Mouse (Mus musculus): ENCODE measurements at regions not wholly inside any gene's neighbourhood (a gene's known extent, or its start where the extent isn't known, plus 50 kb on each side); places are given as distances from the start of the nearest gene placed in this dataset.

GRCm38 (mm10) chr17:89592826-89593225 lies 317.4 kb downstream of the Gm10184 start:
- Histone ChIP-seq H3K4me2 (ENCODE audit: low read depth, severe bottlenecking) (no peak overlapping the region), H3K4me1 (ENCODE audit: control insufficient read depth, insufficient read depth, low read length) (no peaks in the 10 kb centered on the region), H3K36me3 (ENCODE audit: control insufficient read depth, insufficient read depth, low read length) (no peaks in the 10 kb centered on the region), H3K27me3 (ENCODE audit: control insufficient read depth, insufficient read depth, low read length) (no peaks in the 10 kb centered on the region), H3K4me3 (ENCODE audit: low read depth, low read length) (no peak overlapping the region), H3K27ac (replicated peaks; ENCODE audit: low read depth, low read length) (no peak overlapping the region), H3K9ac (ENCODE audit: low read length) (no peak overlapping the region), H3K9me3 (ENCODE audit: control insufficient read depth, low read length) (no peaks in the 10 kb centered on the region)
- no peak for ATAC-seq (ENCODE audit: insufficient number of reproducible peaks, low FRiP score, low TSS enrichment, low read depth)
- WGBS: 75% methylated on average over 3 of the region's 3 CpGs
- DNase-seq (ENCODE audit: low spot score): no peak

GRCm38 (mm10) chr17:89559506-89559905 lies 350.7 kb downstream of the Gm10184 start:
- H3K4me2 ChIP-seq (ENCODE audit: low read depth, severe bottlenecking): no peak overlapping the region
- DNase-seq (ENCODE audit: low spot score) (no peak), ATAC-seq (ENCODE audit: insufficient number of reproducible peaks, low FRiP score, low TSS enrichment, low read depth) (no peak)
- H3K4me3 ChIP-seq (ENCODE audit: low read depth, low read length): no peak overlapping the region
- no peaks in the 10 kb centered on the region for H3K9me3 ChIP-seq (ENCODE audit: control insufficient read depth, low read length)
- no peaks in the 10 kb centered on the region for H3K36me3 ChIP-seq (ENCODE audit: control insufficient read depth, insufficient read depth, low read length)
- no peak overlapping the region for H3K27ac ChIP-seq (replicated peaks; ENCODE audit: low read depth, low read length)
- H3K9ac ChIP-seq (ENCODE audit: low read length): no peak overlapping the region
- H3K27me3 ChIP-seq (ENCODE audit: control insufficient read depth, insufficient read depth, low read length): no peaks in the 10 kb centered on the region
- H3K4me1 ChIP-seq (ENCODE audit: control insufficient read depth, insufficient read depth, low read length): no peaks in the 10 kb centered on the region

GRCm38 (mm10) chr17:89554754-89555153 lies 354.3 kb upstream of the Fshr start:
- no peak overlapping the region for H3K9ac ChIP-seq (ENCODE audit: low read length)
- H3K4me1 ChIP-seq (ENCODE audit: control insufficient read depth, insufficient read depth, low read length): no peaks in the 10 kb centered on the region
- H3K9me3 ChIP-seq (ENCODE audit: control insufficient read depth, low read length): no peaks in the 10 kb centered on the region
- 81% methylated on average over 1 of the region's 1 CpGs for WGBS
- DNase-seq (ENCODE audit: low spot score): no peak
- no peak overlapping the region for H3K4me3 ChIP-seq (ENCODE audit: low read depth, low read length)
- H3K27ac ChIP-seq (replicated peaks; ENCODE audit: low read depth, low read length): no peak overlapping the region
- no peak overlapping the region for H3K4me2 ChIP-seq (ENCODE audit: low read depth, severe bottlenecking)
- ATAC-seq (ENCODE audit: insufficient number of reproducible peaks, low FRiP score, low TSS enrichment, low read depth): no peak
- no peaks in the 10 kb centered on the region for H3K27me3 ChIP-seq (ENCODE audit: control insufficient read depth, insufficient read depth, low read length)
- H3K36me3 ChIP-seq (ENCODE audit: control insufficient read depth, insufficient read depth, low read length): no peaks in the 10 kb centered on the region

GRCm38 (mm10) chr17:89553597-89553996 lies 353.1 kb upstream of the Fshr start:
- Histone ChIP-seq H3K4me1 (ENCODE audit: control insufficient read depth, insufficient read depth, low read length) (no peaks in the 10 kb centered on the region), H3K27me3 (ENCODE audit: control insufficient read depth, insufficient read depth, low read length) (no peaks in the 10 kb centered on the region), H3K36me3 (ENCODE audit: control insufficient read depth, insufficient read depth, low read length) (no peaks in the 10 kb centered on the region), H3K9ac (ENCODE audit: low read length) (no peak overlapping the region), H3K9me3 (ENCODE audit: control insufficient read depth, low read length) (no peaks in the 10 kb centered on the region), H3K27ac (replicated peaks; ENCODE audit: low read depth, low read length) (no peak overlapping the region), H3K4me3 (ENCODE audit: low read depth, low read length) (no peak overlapping the region), H3K4me2 (ENCODE audit: low read depth, severe bottlenecking) (no peak overlapping the region)
- DNase-seq (ENCODE audit: low spot score) (no peak), ATAC-seq (ENCODE audit: insufficient number of reproducible peaks, low FRiP score, low TSS enrichment, low read depth) (no peak)
- WGBS: 72% methylated on average over 3 of the region's 3 CpGs

GRCm38 (mm10) chr17:89550758-89551157 lies 350.3 kb upstream of the Fshr start:
- Histone ChIP-seq H3K9me3 (ENCODE audit: control insufficient read depth, low read length) (no peaks in the 10 kb centered on the region), H3K4me3 (ENCODE audit: low read depth, low read length) (no peak overlapping the region), H3K4me1 (ENCODE audit: control insufficient read depth, insufficient read depth, low read length) (no peaks in the 10 kb centered on the region), H3K27ac (replicated peaks; ENCODE audit: low read depth, low read length) (no peak overlapping the region), H3K27me3 (ENCODE audit: control insufficient read depth, insufficient read depth, low read length) (no peaks in the 10 kb centered on the region), H3K4me2 (ENCODE audit: low read depth, severe bottlenecking) (no peak overlapping the region), H3K36me3 (ENCODE audit: control insufficient read depth, insufficient read depth, low read length) (no peaks in the 10 kb centered on the region), H3K9ac (ENCODE audit: low read length) (no peak overlapping the region)
- ATAC-seq (ENCODE audit: insufficient number of reproducible peaks, low FRiP score, low TSS enrichment, low read depth) (no peak), DNase-seq (ENCODE audit: low spot score) (no peak)
- 78% methylated on average over 3 of the region's 3 CpGs for WGBS

GRCm38 (mm10) chr17:89521912-89522311 lies 321.4 kb upstream of the Fshr start:
- DNase-seq (ENCODE audit: low spot score) (no peak), ATAC-seq (ENCODE audit: insufficient number of reproducible peaks, low FRiP score, low TSS enrichment, low read depth) (no peak)
- WGBS: 87% methylated on average over 4 of the region's 4 CpGs
- no peaks in the 10 kb centered on the region for H3K36me3 ChIP-seq (ENCODE audit: control insufficient read depth, insufficient read depth, low read length)
- H3K4me1 ChIP-seq (ENCODE audit: control insufficient read depth, insufficient read depth, low read length): no peaks in the 10 kb centered on the region
- H3K27me3 ChIP-seq (ENCODE audit: control insufficient read depth, insufficient read depth, low read length): no peaks in the 10 kb centered on the region
- H3K9me3 ChIP-seq (ENCODE audit: control insufficient read depth, low read length): no peaks in the 10 kb centered on the region
- H3K27ac ChIP-seq (replicated peaks; ENCODE audit: low read depth, low read length): no peak overlapping the region
- H3K4me3 ChIP-seq (ENCODE audit: low read depth, low read length): no peak overlapping the region
- no peak overlapping the region for H3K4me2 ChIP-seq (ENCODE audit: low read depth, severe bottlenecking)
- no peak overlapping the region for H3K9ac ChIP-seq (ENCODE audit: low read length)

GRCm38 (mm10) chr17:89519413-89519812 lies 318.9 kb upstream of the Fshr start:
- 66% methylated on average over 2 of the region's 2 CpGs for WGBS
- no peaks in the 10 kb centered on the region for H3K27me3 ChIP-seq (ENCODE audit: control insufficient read depth, insufficient read depth, low read length)
- no peaks in the 10 kb centered on the region for H3K9me3 ChIP-seq (ENCODE audit: control insufficient read depth, low read length)
- H3K4me1 ChIP-seq (ENCODE audit: control insufficient read depth, insufficient read depth, low read length): no peaks in the 10 kb centered on the region
- H3K36me3 ChIP-seq (ENCODE audit: control insufficient read depth, insufficient read depth, low read length): no peaks in the 10 kb centered on the region
- no peak overlapping the region for H3K4me2 ChIP-seq (ENCODE audit: low read depth, severe bottlenecking)
- DNase-seq (ENCODE audit: low spot score): no peak
- no peak overlapping the region for H3K9ac ChIP-seq (ENCODE audit: low read length)
- no peak overlapping the region for H3K4me3 ChIP-seq (ENCODE audit: low read depth, low read length)
- no peak overlapping the region for H3K27ac ChIP-seq (replicated peaks; ENCODE audit: low read depth, low read length)
- ATAC-seq (ENCODE audit: insufficient number of reproducible peaks, low FRiP score, low TSS enrichment, low read depth): no peak

GRCm38 (mm10) chr17:89505288-89505687 lies 304.8 kb upstream of the Fshr start:
- no peak overlapping the region for H3K4me3 ChIP-seq (ENCODE audit: low read depth, low read length)
- no peaks in the 10 kb centered on the region for H3K27me3 ChIP-seq (ENCODE audit: control insufficient read depth, insufficient read depth, low read length)
- 88% methylated on average over 3 of the region's 3 CpGs for WGBS
- no peaks in the 10 kb centered on the region for H3K36me3 ChIP-seq (ENCODE audit: control insufficient read depth, insufficient read depth, low read length)
- no peaks in the 10 kb centered on the region for H3K9me3 ChIP-seq (ENCODE audit: control insufficient read depth, low read length)
- H3K9ac ChIP-seq (ENCODE audit: low read length): no peak overlapping the region
- H3K4me2 ChIP-seq (ENCODE audit: low read depth, severe bottlenecking): no peak overlapping the region
- DNase-seq (ENCODE audit: low spot score) (no peak), ATAC-seq (ENCODE audit: insufficient number of reproducible peaks, low FRiP score, low TSS enrichment, low read depth) (no peak)
- no peak overlapping the region for H3K27ac ChIP-seq (replicated peaks; ENCODE audit: low read depth, low read length)
- no peaks in the 10 kb centered on the region for H3K4me1 ChIP-seq (ENCODE audit: control insufficient read depth, insufficient read depth, low read length)

GRCm38 (mm10) chr17:89493547-89493946 lies 293.1 kb upstream of the Fshr start:
- 74% methylated on average over 2 of the region's 2 CpGs for WGBS

More at GRCm38 (mm10) chr17:89493547-89493946, 293.1 kb upstream of the Fshr start:
- H3K27me3 ChIP-seq (ENCODE audit: control insufficient read depth, insufficient read depth, low read length): no peaks in the 10 kb centered on the region
- no peak for DNase-seq (ENCODE audit: low spot score)
- H3K9ac ChIP-seq (ENCODE audit: low read length): no peak overlapping the region
- no peak overlapping the region for H3K27ac ChIP-seq (replicated peaks; ENCODE audit: low read depth, low read length)
- ATAC-seq (ENCODE audit: insufficient number of reproducible peaks, low FRiP score, low TSS enrichment, low read depth): no peak
- no peak overlapping the region for H3K4me2 ChIP-seq (ENCODE audit: low read depth, severe bottlenecking)
- no peak overlapping the region for H3K4me3 ChIP-seq (ENCODE audit: low read depth, low read length)
- no peaks in the 10 kb centered on the region for H3K9me3 ChIP-seq (ENCODE audit: control insufficient read depth, low read length)
- H3K4me1 ChIP-seq (ENCODE audit: control insufficient read depth, insufficient read depth, low read length): no peaks in the 10 kb centered on the region
- H3K36me3 ChIP-seq (ENCODE audit: control insufficient read depth, insufficient read depth, low read length): no peaks in the 10 kb centered on the region

Data from limb, embryonic 11.5 days (tissue).